Mouse (Mus musculus) limb, embryonic 12.5 days (tissue): ENCODE data around the gene Cdkn2d. TPM values are rescaled to one million over a fixed set of nuclear protein-coding genes. Genes with fewer than 3 reads are reported as not detected.
A peak's percentile ranks its signal among the peaks of the same experiment; 100 is the strongest.
"Not testable (repeated sequence)": the region's sequence is repeated elsewhere in the genome, so short reads cannot be mapped to it uniquely, and the experiment has no call there.

Experiments used
- ATAC-seq: fragments of 200-750 bp; cut with Nextera tagmentation; 2 replicates; pipeline ENCODE4 v1.8.0; 2017; ENCODE audit warnings: low read depth, moderate TSS enrichment; ENCODE audit not compliant: insufficient number of reproducible peaks, insufficient read depth, low FRiP score, low TSS enrichment
- H3K27ac ChIP-seq: fragments of 300-500 bp; sonication (generic); 2 replicates; pipeline ENCODE4 v1.5.1; 2016; ENCODE audit warnings: mild to moderate bottlenecking, moderate library complexity
- H3K27me3 ChIP-seq: fragments of 300-500 bp; sonication (generic); 2 replicates; pipeline ENCODE4 v1.6.1; 2016; ENCODE audit warnings: mild to moderate bottlenecking, moderate library complexity
- H3K36me3 ChIP-seq: fragments of 300-500 bp; sonication (generic); 2 replicates; pipeline ENCODE4 v1.6.1; 2016; ENCODE audit warnings: mild to moderate bottlenecking, moderate library complexity
- H3K4me1 ChIP-seq: fragments of 300-500 bp; sonication (generic); replicated peaks from 2 replicates; pipeline ENCODE4 v1.6.1; 2016
- H3K4me2 ChIP-seq: fragments of 300-500 bp; sonication (generic); 2 replicates; pipeline ENCODE4 v1.6.1; 2016; ENCODE audit warnings: mild to moderate bottlenecking, moderate library complexity
- H3K4me3 ChIP-seq: fragments of 300-500 bp; sonication (generic); replicated peaks from 2 replicates; pipeline ENCODE4 v1.5.1; 2016; ENCODE audit warnings: mild to moderate bottlenecking
- H3K9ac ChIP-seq: fragments of 300-500 bp; sonication (generic); replicated peaks from 2 replicates; pipeline ENCODE4 v1.6.1; 2016; ENCODE audit warnings: mild to moderate bottlenecking, moderate library complexity
- H3K9me3 ChIP-seq: fragments of 300-500 bp; sonication (generic); 2 replicates; pipeline ENCODE4 v1.6.1; 2016; ENCODE audit warnings: mild to moderate bottlenecking, moderate library complexity
- WGBS: fragments of 180-500 bp; shearing (Covaris S2); methylation state at CpG from one replicate; pipeline ENCODE4 v1.1.7; 2016; 5-methylcytosine and 5-hydroxymethylcytosine counted together
- polyA plus RNA-seq: library from polyadenylated mRNA; unstranded; fragments of >200 nt; fragmentation: Nextera tagmentation; extraction: Ambion mirVana; gene quantifications from 2 replicates; pipeline ENCODE4 v1.2.1, GENCODE M21; 2016

Cdkn2d gene
- polyA plus RNA-seq, 1 experiment from 2014 or later, result 46.9 TPM

DNA sequence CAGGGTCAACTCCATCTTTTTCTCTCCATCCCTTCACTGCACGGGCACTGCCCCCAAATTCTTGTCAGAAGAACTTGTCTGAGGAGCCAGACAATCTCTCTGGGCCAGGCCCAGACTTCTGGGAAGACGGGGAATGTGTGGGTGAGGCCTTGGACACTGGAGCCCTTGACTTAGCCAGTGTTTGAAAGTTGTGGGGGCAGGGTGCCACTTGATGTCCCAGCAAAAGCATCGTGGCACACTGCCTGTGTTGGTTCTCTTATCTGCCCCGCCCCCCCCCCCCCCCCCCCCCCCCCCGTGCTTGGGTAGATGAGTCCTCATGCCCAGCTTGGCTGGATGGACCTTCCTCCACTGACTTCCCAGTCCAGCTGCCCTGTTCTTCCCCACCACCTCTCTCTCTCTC lies 37.8 kb upstream of the Cdkn2d start:
- no peak for ATAC-seq
- 81% methylated on average over 3 of the region's 5 CpGs for WGBS
- Histone ChIP-seq H3K4me1 (peaks cover 16% of the 10 kb centered on the region), H3K9me3 (no peaks in the 10 kb centered on the region), H3K4me2 (no peak overlapping the region), H3K9ac (no peak overlapping the region), H3K27me3 (no peaks in the 10 kb centered on the region), H3K36me3 (peaks cover 26% of the 10 kb centered on the region), H3K27ac (no peak overlapping the region), H3K4me3 (no peak overlapping the region)

DNA sequence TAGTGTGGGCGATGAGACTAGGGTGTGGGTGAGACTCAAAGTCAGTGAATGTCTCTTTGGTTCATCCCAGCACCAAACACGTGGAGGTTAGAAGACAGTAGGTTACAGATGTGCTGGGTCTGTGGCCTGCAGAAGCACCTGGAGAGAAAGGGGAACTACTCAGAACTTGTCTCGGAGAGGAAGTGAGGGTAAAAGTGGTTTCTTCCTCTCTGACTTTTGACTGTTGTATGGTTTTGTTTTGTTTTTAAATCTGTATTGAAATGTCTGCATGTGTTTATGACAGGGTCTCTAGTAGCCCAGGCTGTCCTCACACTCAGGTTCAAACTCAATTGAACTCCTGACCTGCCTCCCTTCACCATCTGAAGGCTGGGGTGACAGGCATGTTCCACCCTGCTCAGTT lies 36.8 kb upstream of the Cdkn2d start:
- H3K9ac ChIP-seq, result no peak overlapping the region
- WGBS, result 77% methylated on average over 3 of the region's 3 CpGs
- peaks cover 26% of the 10 kb centered on the region for H3K36me3 ChIP-seq
- H3K4me3 ChIP-seq, result no peak overlapping the region
- H3K4me2 ChIP-seq, result no peak overlapping the region
- H3K27me3 ChIP-seq, result no peaks in the 10 kb centered on the region
- no peaks in the 10 kb centered on the region for H3K9me3 ChIP-seq
- peaks cover 14% of the 10 kb centered on the region for H3K4me1 ChIP-seq
- H3K27ac ChIP-seq, result no peak overlapping the region
- ATAC-seq, result no peak

DNA sequence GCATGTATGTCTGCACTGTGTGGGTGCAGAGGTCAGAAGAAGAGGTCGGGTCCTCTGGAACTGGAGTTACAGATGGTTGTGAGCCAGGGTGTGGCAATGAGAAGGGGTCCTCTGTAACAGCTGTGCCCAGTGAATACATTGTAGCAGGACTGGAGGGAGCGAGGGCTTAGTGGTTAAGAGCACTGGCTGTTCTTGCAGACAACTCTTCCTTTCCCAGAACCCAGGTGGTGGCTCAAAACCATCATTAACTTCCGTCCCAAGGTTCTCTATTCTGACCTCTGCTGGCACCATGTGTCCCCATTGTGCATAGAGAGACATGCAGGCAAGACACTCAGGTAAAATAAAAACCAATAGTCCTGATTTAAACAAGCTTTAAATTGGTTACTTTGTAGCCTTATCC lies 36.4 kb upstream of the Cdkn2d start:
- H3K36me3 ChIP-seq, result peaks cover 26% of the 10 kb centered on the region
- H3K4me3 ChIP-seq, result no peak overlapping the region
- no peak overlapping the region for H3K27ac ChIP-seq
- peaks cover 10% of the 10 kb centered on the region for H3K4me1 ChIP-seq
- ATAC-seq, result no peak
- H3K9ac ChIP-seq, result no peak overlapping the region
- no peaks in the 10 kb centered on the region for H3K9me3 ChIP-seq
- WGBS, result 68% methylated on average over 3 of the region's 3 CpGs
- no peaks in the 10 kb centered on the region for H3K27me3 ChIP-seq
- no peak overlapping the region for H3K4me2 ChIP-seq

DNA sequence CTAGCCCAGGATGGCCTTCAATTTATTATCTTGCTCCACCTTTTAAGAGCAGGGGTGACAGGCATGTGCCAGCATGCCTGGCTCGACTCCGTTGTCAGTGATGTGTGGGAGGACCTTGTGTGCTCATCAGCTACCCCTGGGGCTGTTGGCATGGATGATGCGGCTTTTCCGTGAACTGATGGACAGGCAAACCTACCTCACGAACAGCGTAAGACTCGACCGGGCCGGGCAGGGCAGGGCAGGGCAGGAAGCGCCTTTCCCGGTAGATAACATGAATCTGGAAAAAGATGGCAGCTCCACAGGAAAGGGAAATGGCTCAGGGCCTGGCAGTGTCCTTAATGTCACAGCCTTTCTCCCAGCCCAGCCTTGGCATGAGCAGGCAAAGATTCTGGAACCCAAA lies 33.1 kb upstream of the Cdkn2d start:
- peaks cover 19% of the 10 kb centered on the region for H3K36me3 ChIP-seq
- no peak overlapping the region for H3K9ac ChIP-seq
- H3K4me1 ChIP-seq, result peaks cover 16% of the 10 kb centered on the region
- no peak overlapping the region for H3K4me3 ChIP-seq
- H3K27ac ChIP-seq, result no peak overlapping the region
- no peaks in the 10 kb centered on the region for H3K9me3 ChIP-seq
- H3K27me3 ChIP-seq, result no peaks in the 10 kb centered on the region
- H3K4me2 ChIP-seq, result no peak overlapping the region
- WGBS, result 88% methylated on average over 11 of the region's 11 CpGs
- ATAC-seq, result no peak

DNA sequence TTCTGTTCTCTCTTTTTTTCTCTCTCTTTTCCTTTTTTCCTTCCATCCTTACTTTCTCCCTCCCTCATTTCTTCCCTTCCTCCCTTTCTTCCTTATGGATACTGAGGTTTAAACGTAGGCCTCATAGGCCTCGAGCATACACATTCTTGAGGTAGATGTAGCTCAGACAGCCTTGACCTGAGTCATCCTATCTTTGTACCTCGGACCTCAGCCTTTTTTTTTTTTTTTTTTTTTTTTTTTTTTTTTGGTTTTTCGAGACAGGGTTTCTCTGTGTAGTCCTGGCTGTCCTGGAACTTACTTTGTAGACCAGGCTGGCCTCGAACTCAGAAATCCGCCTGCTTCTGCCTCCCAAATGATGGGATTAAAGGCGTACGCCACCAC lies 31.7 kb upstream of the Cdkn2d start:
- not testable (repeated sequence) for H3K4me3 ChIP-seq, H3K27ac ChIP-seq, H3K9ac ChIP-seq, H3K4me2 ChIP-seq, H3K27me3 ChIP-seq, H3K9me3 ChIP-seq, ATAC-seq
- WGBS, result 85% methylated on average over 8 of the region's 8 CpGs
- peaks cover 16% of the 10 kb centered on the region for H3K4me1 ChIP-seq
- peaks cover 19% of the 10 kb centered on the region for H3K36me3 ChIP-seq

DNA sequence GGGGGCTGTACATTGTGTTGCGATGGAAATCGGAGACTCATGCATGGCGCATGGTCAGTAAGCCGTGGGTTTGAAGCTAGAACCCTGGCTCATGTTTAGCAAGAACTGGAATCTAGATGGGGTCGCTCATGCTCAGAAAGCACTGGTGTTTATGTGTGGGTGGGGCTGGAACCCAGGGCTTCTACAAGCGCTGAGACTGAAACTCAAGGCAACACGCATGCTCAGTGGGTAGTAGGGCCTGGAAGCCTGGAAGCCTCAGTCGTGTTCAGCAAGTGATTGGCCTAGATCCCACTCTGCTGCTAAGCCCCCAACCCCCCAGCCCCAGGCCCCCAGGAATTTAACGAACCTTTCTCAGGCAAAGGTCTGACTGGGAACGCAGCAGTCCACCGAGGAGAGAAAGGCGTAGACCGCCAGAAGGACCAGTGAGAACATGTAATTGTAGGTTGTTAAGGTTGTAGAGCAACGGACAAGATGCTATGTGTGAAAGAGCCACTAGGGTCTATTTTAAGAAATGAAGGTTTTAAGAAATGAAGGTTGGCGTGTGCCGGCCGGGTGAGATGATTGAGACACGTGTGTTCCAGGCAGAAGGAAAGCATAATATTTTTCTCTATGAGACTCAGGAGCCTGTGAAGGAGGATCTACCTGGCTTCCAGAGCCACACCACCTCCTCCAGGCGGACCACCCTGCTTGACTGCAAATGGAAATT lies 31.2 kb upstream of the Cdkn2d start:
- H3K9me3 ChIP-seq, result no peaks in the 10 kb centered on the region
- no peak for ATAC-seq
- H3K4me2 ChIP-seq, result peak overlapping the region; percentile 88
- H3K9ac ChIP-seq, result no peak overlapping the region
- H3K4me3 ChIP-seq, result peak overlapping the region; percentile 71; the same call in 1 of the 2 replicates
- H3K4me1 ChIP-seq, result peaks cover 16% of the 10 kb centered on the region
- no peaks in the 10 kb centered on the region for H3K27me3 ChIP-seq
- H3K27ac ChIP-seq, result no peak overlapping the region
- peaks cover 19% of the 10 kb centered on the region for H3K36me3 ChIP-seq
- 77% methylated on average over 19 of the region's 19 CpGs for WGBS

DNA sequence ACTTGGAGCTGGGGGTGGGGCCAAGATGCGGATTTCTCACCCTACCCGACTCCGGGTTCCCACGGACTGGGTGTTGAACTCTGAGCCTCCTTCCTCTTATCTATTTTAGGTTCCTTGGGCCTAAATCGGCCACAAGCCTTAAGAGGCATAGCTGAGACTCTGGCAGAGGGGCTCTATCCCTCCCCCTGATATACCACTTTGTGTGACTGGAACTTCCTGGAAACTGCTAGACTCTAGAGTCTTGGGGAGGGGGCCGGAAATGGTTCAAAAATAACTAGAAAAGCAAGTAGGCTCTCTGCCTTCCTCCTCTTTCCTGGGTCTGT lies 30.3 kb upstream of the Cdkn2d start:
- no peak overlapping the region for H3K27ac ChIP-seq
- WGBS, result 16% methylated on average over 6 of the region's 6 CpGs
- H3K4me1 ChIP-seq, result peaks cover 16% of the 10 kb centered on the region
- ATAC-seq, result no peak
- peak overlapping the region; percentile 88 for H3K4me2 ChIP-seq
- H3K9ac ChIP-seq, result peak overlapping the region; percentile 75
- peak overlapping the region; percentile 71 for H3K4me3 ChIP-seq
- H3K9me3 ChIP-seq, result no peaks in the 10 kb centered on the region
- peaks cover 17% of the 10 kb centered on the region for H3K36me3 ChIP-seq
- H3K27me3 ChIP-seq, result no peaks in the 10 kb centered on the region

DNA sequence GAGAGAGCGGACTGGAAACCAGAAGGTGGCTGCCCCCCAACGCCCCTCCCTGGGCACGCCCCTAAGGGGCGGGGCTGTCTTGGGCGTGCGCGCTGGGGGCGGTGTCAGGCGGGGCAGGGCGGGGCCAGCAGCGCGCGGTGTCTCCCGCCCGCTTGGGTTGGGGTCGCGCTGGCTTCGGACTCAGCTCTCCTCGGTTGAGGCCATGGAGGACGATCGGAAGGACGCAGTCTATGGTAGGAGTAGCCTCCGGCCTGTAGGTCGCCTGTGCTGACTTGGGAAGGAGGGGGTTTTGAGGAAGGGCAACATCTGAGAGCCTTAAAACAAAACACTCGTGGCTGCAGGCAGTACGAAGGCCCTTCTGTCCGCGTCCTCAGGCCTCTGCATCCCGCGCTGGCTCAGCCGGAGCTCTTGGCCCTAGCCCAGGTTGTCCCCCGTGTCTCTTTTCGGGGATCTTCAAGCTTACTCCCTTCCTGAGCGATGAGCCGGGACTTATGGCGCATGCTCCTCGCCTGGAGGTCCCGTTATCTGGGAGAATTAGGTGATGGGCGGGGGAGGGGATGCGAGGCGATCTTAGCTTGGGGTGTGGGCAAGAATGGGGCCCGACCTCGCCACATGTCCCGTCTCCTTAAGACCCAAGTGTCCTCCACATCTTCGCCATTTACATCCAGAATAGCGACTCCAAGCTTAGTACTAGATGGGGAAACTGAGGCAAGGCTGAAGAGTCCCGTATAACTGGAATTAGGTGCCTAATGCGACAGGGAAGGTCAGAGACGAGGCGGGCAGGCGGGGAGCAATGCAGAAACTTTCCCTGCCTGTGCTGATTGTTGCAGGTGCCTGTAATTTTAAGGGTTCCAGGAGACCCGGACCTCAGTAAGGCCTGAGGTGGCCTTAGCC lies 29.7 kb upstream of the Cdkn2d start, which contains the start of gene Slc44a2:
Gene Slc44a2, plus strand, starts transcription at position 80 of the 894 bp plus-strand sequence.
- H3K4me2 ChIP-seq, result peak within 1 kb of the TSS; percentile 88
- under 1% methylated on average over 52 of the region's 52 CpGs for WGBS
- peak within 1 kb of the TSS; percentile 14 for H3K27ac ChIP-seq
- no peaks in the 10 kb centered on the region for H3K27me3 ChIP-seq
- peaks cover 14% of the 10 kb centered on the region for H3K36me3 ChIP-seq
- peak within 1 kb of the TSS; percentile 71 for H3K4me3 ChIP-seq
- H3K9ac ChIP-seq, result peak within 1 kb of the TSS; percentile 75
- H3K4me1 ChIP-seq, result peaks cover 16% of the 10 kb centered on the region
- peak; percentile 89 for ATAC-seq
- no peaks in the 10 kb centered on the region for H3K9me3 ChIP-seq

DNA sequence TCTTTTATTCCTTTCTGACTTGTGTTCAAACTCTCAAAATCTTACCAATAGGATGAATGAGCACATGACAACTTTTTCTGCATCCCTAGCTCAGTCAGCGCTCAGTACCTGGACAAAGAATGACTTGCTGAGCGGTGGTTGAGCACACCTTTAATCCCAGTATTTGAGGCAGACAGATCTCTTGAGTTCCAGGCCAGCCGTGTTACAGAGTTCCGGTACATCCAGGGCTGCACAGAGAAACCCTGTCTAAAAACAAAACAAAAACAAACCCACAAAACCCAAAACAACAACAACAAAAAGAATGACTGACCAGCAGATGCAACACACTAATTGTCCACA lies 29.0 kb upstream of the Cdkn2d start:
- Histone ChIP-seq H3K4me1 (peaks cover 16% of the 10 kb centered on the region), H3K36me3 (peaks cover 9% of the 10 kb centered on the region), H3K9me3 (no peaks in the 10 kb centered on the region), H3K27ac (no peak overlapping the region), H3K9ac (no peak overlapping the region), H3K4me3 (peak overlapping the region; percentile 71), H3K4me2 (peak overlapping the region; percentile 88), H3K27me3 (no peaks in the 10 kb centered on the region)
- 26% methylated on average over 4 of the region's 4 CpGs for WGBS
- peak; percentile 32; the same call in 1 of the 2 replicates for ATAC-seq

DNA sequence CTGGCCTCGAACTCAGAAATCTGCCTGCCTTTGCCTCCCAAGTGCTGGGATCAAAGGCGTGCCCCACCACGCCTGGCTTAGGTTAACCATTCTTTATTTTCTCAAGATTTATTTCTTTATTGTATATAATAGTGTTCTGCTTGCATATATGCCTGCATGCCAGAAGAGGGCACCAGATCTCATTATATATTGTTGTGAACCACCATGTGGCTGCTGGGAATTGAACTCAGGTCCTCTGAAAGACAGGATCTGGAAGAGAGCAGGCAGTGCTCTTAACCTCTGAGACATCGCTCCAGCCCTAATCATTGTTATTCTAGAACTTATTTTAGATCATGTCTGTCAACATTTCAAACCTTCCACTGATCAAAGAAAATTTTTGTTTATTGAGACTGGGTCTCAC lies 28.3 kb upstream of the Cdkn2d start:
- no peak for ATAC-seq

DNA sequence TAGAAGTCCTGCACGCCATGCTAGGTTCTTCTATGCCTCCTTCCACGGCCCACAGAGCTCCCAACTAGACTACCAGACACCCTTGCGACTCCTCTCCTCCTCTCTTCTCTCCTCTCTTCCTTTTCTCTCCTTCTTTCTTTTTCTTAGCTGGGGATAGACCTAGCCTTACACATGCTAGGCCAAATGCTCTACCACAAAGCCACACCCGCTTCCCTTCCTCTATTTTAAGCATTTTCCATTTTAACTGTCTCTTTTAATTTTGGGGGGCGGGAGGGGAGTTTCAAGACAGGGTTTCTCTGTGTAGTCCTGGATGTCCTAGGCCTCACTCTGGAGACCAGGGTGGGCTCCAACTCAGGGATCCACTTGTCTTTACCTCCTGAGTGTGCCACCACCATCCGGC lies 27.6 kb upstream of the Cdkn2d start:
- no peak overlapping the region for H3K9ac ChIP-seq
- H3K4me2 ChIP-seq, result no peak overlapping the region
- H3K27ac ChIP-seq, result no peak overlapping the region
- 88% methylated on average over 6 of the region's 6 CpGs for WGBS
- H3K36me3 ChIP-seq, result no peaks in the 10 kb centered on the region
- H3K4me1 ChIP-seq, result peaks cover 16% of the 10 kb centered on the region
- H3K4me3 ChIP-seq, result no peak overlapping the region
- no peaks in the 10 kb centered on the region for H3K27me3 ChIP-seq
- ATAC-seq, result no peak
- no peaks in the 10 kb centered on the region for H3K9me3 ChIP-seq

More for the DNA sequence above, 28.3 kb upstream of the Cdkn2d start:
- H3K4me2 ChIP-seq, result no peak overlapping the region
- H3K27me3 ChIP-seq, result no peaks in the 10 kb centered on the region
- no peak overlapping the region for H3K4me3 ChIP-seq
- H3K9me3 ChIP-seq, result no peaks in the 10 kb centered on the region
- H3K36me3 ChIP-seq, result 0 out of 2 replicates have a peak, but pooled peaks cover 3% of the 10 kb centered on the region
- no peak overlapping the region for H3K9ac ChIP-seq
- H3K4me1 ChIP-seq, result peaks cover 16% of the 10 kb centered on the region
- WGBS, result 93% methylated on average over 4 of the region's 4 CpGs
- no peak overlapping the region for H3K27ac ChIP-seq
